Mouse (Mus musculus) skeletal muscle tissue, adult 2 months (tissue): ENCODE measurements around the gene Tmem161a.

Experiments
- DNase-seq: peaks from one replicate; pipeline ENCODE4 v3.0.0-alpha.2; 2012; ENCODE audit warnings: low read depth, low spot score

Tmem161a gene

GRCm38 (mm10) chr8:70160015-70160414 lies 12.1 kb upstream of the Tmem161a start:
- no peak for DNase-seq

GRCm38 (mm10) chr8:70163316-70163715 lies 8.8 kb upstream of the Tmem161a start:
- no peak for DNase-seq

GRCm38 (mm10) chr8:70166504-70167110 lies 5.5 kb upstream of the Tmem161a start:
- DNase-seq: no peak

GRCm38 (mm10) chr8:70170116-70170515 lies 2.0 kb upstream of the Tmem161a start:
- DNase-seq: no peak

- DNase-seq: no peak
These were observed 1.4 kb upstream of the Tmem161a start for GRCm38 (mm10) chr8:70170748-70171147.

GRCm38 (mm10) chr8:70171240-70171639 lies 916 bp upstream of the Tmem161a start:
- no peak for DNase-seq

GRCm38 (mm10) chr8:70173320-70173719 lies 1.2 kb downstream of the Tmem161a start:
- DNase-seq: no peak

- DNase-seq: no peak
These were observed 1.9 kb downstream of the Tmem161a start for GRCm38 (mm10) chr8:70174079-70174478.

- DNase-seq: no peak
These were observed 6.1 kb downstream of the Tmem161a start for GRCm38 (mm10) chr8:70178231-70178630.

- DNase-seq: no peak
These were observed 6.9 kb downstream of the Tmem161a start for GRCm38 (mm10) chr8:70179082-70179481.

- no peak for DNase-seq
These were observed 9.2 kb downstream of the Tmem161a start for GRCm38 (mm10) chr8:70181212-70181902.

GRCm38 (mm10) chr8:70181903-70182252 lies 9.7 kb downstream of the Tmem161a start:
- no peak for DNase-seq

GRCm38 (mm10) chr8:70183194-70183593 lies 11.0 kb downstream of the Tmem161a start:
- DNase-seq: no peak

GRCm38 (mm10) chr8:70188707-70189106 lies 16.6 kb downstream of the Tmem161a start:
- DNase-seq: no peak

GRCm38 (mm10) chr8:70193238-70193637 lies 21.1 kb downstream of the Tmem161a start:
- DNase-seq: no peak

GRCm38 (mm10) chr8:70194191-70194590 lies 22.0 kb downstream of the Tmem161a start:
- DNase-seq: no peak

GRCm38 (mm10) chr8:70195762-70196161 lies 23.6 kb downstream of the Tmem161a start:
- no peak for DNase-seq

GRCm38 (mm10) chr8:70197603-70198002 lies 25.4 kb downstream of the Tmem161a start:
- DNase-seq: no peak

GRCm38 (mm10) chr8:70200098-70200681 lies 28.0 kb downstream of the Tmem161a start:
- no peak for DNase-seq

GRCm38 (mm10) chr8:70201417-70201816 lies 29.3 kb downstream of the Tmem161a start:
- no peak for DNase-seq

GRCm38 (mm10) chr8:70203072-70203471 lies 30.9 kb downstream of the Tmem161a start:
- DNase-seq: no peak

GRCm38 (mm10) chr8:70204757-70205156 lies 32.6 kb downstream of the Tmem161a start:
- no peak for DNase-seq

GRCm38 (mm10) chr8:70208130-70208529 lies 36.0 kb downstream of the Tmem161a start:
- DNase-seq: no peak
